Mouse (Mus musculus): Measurements from ENCODE around the gene Trdmt1.

DNA sequence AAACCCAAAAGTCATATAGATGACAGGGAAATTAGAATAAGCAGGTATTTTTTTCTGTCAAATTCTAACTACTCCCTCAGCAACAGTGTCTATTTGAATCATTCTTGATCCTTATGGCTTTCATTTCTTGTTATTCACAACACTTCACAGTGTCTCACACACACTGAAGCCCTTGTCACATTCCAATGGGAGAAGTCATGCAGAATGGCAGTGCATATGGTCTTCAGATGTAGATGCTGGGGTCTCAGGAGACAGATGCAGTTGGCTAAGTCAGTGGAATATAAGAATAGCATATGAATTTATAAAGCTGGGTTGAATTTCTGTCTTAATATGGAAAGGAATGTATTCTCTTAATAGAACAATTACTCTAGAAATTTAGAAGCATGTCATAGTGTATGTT, 11.8 kb upstream of the Trdmt1 start:
- TF ChIP-seq CTCF (IDR thresholded peaks at IDR 0.05; ENCODE audit: control insufficient read depth, insufficient read depth, insufficient replicate concordance, low read depth, low read length) = no peak
- no peak for TF ChIP-seq POLR2A (IDR thresholded peaks at IDR 0.05; ENCODE audit: control insufficient read depth, low read depth, low read length)
